Mouse (Mus musculus): ENCODE data around the gene Dpp6.

DNA sequence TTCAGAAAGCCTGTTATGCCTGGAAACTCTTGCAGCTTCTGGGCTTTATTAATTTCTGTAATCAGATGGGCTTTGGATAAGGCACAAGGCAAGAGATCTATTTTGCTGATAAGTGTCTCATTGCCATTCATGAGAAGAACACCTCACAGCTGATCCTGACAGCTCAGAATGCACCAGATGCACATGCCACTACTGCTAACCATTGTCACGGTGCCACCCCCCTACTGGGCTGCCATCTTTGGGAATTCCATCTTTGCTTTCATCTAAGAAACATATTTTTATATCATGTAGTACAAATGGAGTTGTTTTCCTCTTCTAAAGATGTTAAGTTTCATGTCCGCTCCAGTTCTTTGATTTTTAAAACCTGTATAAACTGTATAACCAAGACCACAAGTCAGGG, 664.7 kb downstream of the Dpp6 start:
- TF ChIP-seq CTCF (IDR thresholded peaks at IDR 0.05; ENCODE audit: low read depth) (no peak), EP300 (optimal IDR thresholded peaks at IDR 0.05) (no peak)
